Mouse (Mus musculus): ENCODE results near the gene Vmac. TPM values are rescaled to one million over a fixed set of nuclear protein-coding genes. Genes with fewer than 3 reads are reported as not detected.

Vmac gene
- total RNA-seq, 2 experiments from 2014 or later: 16.8 to 24.2 TPM

DNA sequence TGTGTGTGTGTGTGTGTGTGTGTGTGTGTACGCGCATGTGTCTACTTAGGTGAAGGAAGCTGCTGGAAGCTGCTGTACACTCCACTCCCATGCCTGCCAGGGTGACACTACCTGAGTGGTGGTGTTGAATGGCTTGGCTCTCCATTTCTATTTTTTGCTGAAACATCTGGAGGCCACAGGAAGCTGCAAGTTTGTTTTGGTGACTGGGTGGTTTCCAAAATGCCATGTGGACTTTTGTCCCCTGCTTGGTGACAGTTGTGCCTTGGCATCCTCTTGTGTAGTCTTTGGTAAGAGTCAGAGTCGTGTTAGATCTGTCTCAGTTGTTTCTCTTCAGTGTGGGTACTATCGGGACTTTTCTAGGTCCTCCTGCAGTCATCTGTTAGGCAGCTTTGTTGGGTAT, 31.0 kb downstream of the Vmac start:
- DNase-seq: no peak

DNA sequence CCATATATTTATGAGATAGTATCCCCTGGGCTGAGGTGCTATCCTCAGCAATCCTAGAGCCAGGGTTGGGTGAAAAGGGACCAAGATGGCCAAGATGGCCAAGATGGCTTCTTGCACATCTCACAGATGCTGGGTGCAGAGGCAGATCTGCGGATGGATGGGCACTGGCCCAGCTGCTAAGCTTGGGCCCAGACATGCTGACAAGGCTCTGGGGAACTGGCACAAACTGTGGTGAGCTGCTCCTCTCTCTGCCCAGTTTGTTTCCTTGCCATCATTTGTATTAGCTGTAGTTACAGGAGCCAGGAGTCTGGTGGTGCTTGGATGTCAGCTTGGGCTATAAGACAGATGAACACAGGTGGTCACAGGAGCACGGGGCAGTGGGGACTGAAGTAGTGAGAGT, 33.2 kb downstream of the Vmac start:
- no peak for DNase-seq

DNA sequence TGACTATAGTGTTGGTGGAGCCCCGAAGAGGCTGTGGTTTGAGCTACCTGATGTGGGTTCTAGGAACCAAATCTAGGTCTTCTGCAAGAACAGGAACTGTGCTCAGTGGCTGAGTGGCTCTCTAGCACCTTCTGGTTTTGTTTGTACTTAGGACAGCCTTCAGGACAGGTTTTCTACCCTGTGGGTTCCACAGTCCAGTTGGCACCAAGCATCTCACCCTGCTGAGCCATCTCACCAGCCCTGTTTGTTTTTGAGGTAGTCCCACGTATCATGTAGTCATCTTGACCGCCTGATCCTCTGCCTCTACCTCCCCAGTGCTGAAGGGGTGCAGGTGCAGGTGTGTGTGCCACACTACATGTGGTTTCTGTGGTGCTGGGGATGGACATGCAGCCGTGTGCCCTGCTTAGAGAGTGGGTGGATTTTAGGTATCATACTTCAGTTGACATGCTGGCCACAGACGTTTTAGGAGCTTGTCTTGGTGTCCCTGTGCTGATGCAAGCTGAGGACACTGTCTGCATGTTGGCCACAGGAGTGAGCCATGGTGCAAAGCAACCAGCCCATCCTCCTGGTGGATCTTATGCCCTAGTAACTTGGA, 34.2 kb downstream of the Vmac start:
- no peak for DNase-seq

DNA sequence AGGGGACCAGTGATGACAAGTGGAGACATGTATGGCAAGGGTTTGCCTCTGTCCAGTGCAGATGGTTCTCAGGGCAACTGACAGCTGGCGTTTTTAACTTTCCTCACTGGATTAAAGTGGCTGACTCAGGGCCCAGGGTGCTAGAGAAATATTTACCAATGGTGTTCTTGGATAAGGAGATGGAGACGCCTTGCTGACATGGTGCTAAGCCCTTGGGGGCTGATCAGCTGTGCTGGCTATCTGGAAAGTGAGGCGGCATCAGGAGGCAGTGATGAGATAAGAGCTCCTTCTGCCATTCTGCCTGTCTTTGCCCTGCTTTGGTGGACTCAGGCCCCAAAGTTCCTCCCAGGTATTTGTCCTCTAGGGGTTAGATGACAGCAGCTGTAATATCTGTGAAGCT, 34.9 kb downstream of the Vmac start:
- DNase-seq: no peak

DNA sequence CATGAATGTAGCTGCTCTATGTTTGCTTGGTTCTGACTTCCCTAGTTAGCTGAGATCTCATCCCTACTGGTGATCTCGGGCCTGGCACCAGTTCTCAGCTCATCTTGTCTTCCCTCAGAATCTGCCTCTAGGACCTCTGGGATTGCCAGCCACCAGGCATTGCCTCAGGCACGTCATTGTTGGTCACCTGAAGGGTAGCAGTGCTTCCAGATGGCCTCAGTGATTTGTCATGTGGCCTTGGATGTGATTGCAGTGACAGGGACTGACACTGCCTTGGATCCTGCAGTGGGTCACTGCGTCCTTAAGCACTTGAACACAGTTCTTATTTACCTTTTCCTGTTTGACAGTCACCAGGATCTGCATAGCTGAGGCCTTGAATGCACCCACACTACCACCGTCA, 36.0 kb downstream of the Vmac start:
- no peak for DNase-seq

DNA sequence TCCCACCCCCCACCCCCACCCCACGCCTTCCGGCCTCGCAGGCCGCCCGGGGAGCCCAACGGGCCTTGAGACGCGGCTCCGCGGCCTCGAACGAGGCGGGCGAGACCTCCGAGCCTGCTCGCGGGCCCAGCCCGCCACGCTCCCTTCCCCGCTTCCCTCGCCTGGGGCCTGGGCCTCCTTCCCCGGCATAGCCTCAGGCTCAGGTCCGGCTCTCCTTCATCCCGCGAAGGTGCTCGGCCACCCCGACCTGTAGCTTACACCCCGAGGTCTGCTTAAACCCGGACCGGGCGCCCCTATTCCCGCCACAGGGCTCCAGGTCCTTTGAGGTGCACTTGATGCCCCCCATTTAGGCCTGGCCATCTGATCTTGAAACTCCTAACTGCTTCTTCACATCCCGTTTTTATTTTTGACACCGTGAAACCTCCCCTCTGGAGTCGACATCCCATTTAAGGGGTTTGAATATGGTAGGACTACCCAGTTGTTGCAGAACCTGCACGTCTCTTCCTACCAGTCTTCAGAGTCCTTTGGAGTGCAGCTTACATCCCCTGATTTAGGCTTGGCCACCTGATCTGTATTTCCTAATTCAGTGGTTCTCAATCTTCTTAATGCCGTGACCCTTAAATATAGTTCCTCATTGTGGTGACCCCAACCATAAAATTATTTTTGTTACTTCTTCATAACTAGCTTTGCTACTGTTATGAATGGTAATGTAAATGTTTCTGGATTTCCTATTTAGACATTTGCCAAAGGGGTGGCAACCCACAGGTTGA, 44.0 kb downstream of the Vmac start:
- peak; percentile 52 for DNase-seq

DNA sequence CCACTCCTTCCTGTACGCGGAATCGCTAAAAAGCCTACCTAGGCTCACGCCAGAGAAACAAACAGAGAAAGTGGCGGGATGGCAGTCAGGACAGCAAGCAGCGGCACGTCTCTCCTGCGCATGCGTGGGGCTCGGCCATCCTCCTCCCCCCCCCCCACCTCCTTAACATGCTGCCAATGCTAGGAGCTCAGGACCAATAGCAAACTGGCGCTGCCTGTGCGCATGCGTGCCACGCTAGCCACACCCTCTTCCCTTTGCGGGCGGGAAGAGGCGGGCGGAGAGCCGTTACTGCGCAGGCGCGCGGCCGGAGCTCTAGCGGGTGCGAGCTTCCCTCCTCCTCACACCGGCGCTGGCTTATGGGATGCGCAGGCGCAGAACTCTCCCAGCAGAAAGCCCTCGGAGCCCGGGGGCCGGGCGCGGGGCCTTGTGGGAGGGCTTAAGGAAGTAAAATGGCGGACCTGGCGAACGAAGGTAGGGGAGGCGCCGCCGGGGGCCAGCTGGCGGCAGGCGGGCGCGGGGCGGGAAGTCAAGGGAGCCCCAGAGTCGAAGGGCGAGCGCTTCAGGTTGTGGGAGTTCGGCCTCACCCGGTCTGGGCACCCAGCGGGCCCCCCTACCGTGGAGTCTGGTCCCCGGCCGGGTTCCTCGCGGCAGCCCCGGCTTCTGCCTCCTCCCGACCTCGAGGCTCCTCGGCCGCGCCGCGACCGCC, 44.7 kb downstream of the Vmac start, which contains the start of gene Ranbp3:
Ranbp3 (plus strand) TSS at position 354 of the 706 bp plus-strand sequence.
- peak; percentile 99 for DNase-seq

DNA sequence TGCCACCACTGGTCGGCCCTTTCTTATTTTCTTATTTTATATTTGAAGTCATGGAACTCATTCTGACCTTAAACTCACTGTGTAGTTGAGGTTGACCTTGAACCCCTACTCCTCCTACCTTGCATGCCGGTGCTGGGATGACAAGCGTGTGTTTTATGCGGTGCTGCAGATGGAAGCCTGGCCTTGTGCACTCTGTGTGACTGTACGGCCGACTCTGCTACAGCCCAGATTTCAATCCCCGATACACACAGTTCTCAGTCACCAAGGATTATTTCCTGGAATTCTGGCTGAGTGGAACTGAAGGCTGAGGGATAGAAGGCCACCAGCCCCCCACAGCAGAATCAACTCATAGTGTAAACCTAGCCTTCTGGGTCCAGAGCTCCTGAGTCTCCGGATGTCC, 48.1 kb downstream of the Vmac start:
- DNase-seq: no peak

DNA sequence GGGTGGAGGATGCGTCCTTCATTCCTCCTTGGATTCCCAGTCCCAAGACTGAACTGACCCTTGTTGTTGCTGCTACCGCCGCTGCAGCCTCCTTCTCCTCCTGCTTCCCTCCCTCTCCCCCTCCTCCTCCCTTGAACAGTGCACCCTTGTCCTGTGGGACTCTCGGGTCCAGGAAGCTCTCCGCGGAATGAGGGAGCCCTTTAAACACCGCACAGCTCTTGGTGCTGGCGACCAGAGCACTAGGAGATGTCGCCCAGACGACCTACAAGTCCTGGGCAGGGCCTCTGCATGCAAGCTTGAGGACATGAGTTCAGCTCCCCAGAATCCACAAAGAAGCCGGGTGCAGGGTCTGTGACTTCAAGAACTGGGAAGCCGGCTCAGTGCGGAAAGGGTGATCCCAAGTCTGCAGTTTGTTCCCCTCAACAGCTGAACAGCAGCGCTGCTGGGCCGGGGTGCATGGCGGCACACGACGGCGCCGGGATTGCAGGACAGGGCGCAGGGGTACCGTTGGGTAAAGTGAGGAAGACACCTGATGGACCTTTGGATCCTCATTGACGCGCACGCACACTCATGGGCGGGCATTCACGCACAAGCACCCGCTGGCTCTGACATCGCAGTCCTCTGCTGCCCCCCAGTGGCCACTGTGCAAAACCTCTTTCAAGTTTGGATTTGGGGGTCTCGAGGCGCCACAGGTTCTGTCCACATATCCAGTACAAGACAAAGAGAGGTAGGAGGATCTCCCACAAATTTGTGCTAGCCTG, 49.3 kb downstream of the Vmac start:
- peak; percentile 91 for DNase-seq

DNA sequence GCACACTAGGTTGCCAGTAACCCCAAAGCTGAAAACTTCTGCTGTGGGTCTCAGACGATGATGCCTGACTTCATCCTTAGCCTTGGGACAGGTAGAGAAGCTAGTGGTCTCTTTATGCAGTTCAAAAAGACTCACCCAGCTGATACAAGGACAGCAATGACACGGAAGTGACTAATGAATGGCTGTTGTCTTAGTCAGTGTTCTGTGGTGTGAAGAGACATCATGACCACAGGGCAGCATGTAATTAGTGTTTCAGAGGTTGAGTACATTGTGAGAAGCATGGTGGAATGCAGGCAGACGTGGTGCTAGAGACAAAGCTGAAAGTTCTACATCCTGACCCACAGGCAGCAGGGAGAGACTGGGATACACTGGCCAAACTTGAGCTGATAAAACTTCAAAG, 50.2 kb downstream of the Vmac start:
- no peak for DNase-seq

DNA sequence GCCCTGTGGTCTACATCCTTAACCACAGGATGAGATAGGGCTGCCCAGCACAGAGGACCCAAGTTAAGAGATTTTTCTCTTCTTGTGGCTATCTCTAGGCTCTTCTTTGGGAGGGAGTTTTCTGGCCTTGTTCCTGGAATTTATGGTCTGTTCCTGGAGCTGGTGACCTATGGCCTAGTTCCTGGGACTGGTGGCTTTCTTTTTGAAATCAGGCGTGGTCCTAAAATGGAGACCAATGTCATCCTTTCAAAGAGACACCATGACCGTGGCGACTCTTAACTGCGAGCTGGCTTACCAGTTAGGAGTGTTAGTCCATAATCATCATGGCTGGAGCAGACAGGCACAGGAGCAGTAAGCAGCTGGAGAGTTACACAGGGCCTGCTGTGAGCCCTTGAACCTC, 51.4 kb downstream of the Vmac start:
- DNase-seq: no peak

DNA sequence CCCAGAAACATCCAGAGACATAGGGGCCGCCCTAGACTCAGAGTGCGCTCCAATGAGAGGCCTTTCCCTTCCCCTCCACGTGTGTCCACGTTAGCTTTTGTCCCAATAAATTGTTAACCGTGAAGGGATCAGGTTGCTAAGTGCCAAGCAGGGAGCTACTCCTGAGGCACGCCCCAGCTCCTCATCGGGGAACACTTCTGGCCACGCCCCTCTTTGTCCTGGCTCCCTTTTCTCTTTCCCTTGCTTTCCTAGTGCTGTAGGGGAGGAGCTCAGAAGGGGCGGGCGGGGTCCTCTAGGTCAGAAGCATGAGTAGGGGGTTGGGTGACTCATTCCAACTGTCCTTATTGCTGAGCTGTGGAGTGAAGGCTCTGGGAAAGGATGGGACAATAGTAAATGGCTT, 53.5 kb downstream of the Vmac start:
- DNase-seq: no peak

Other genes with a start within 250 kb of the Vmac start
- 100 to 1,000 TPM in 1 of 2 experiments, 10 to 100 TPM in 1; 77.1 to 106 TPM for gene Ptprs, start 241.5 kb downstream of the Vmac start, total RNA-seq (2021)
- gene Znrf4, start 205.6 kb downstream of the Vmac start, total RNA-seq (2021): not detected
- under 1 TPM; 0.69 to 0.70 TPM for gene Gm20219, start 163.6 kb downstream of the Vmac start, total RNA-seq (2021)
- gene Safb2, start 133.4 kb downstream of the Vmac start, total RNA-seq (2021): 100 to 1,000 TPM in 1 of 2 experiments, 10 to 100 TPM in 1; 79.8 to 124 TPM
- gene Safb, start 133.2 kb downstream of the Vmac start, total RNA-seq (2021): 100 to 1,000 TPM in 1 of 2 experiments, 10 to 100 TPM in 1; 92.1 to 113 TPM
- 100 to 1,000 TPM; 468 to 485 TPM for gene 2410015M20Rik, start 108.3 kb downstream of the Vmac start, total RNA-seq (2021)
- gene Rpl36, start 104.6 kb downstream of the Vmac start, total RNA-seq (2021): 1,000 to 10,000 TPM; 1,095 to 1,101 TPM
- 100 to 1,000 TPM; 229 to 256 TPM for gene Lonp1, start 91.1 kb downstream of the Vmac start, total RNA-seq (2021)
- 1 to 10 TPM in 1 of 2 experiments, under 1 TPM in 1; 0.66 to 1.1 TPM for gene Catsperd, start 89.9 kb downstream of the Vmac start, total RNA-seq (2021)
- 10 to 100 TPM; 56.6 to 62.0 TPM for gene Ranbp3, start 44.7 kb downstream of the Vmac start, total RNA-seq (2021)
- gene Ndufa11, start 255 bp downstream of the Vmac start, total RNA-seq (2021): 100 to 1,000 TPM; 432 to 465 TPM
- gene Nrtn, start 39.5 kb upstream of the Vmac start, total RNA-seq (2021): 1 to 10 TPM; 5.9 to 6.3 TPM
- 10 to 100 TPM; 27.6 to 34.5 TPM for gene Dus3l, start 46.7 kb upstream of the Vmac start, total RNA-seq (2021)
- gene Prr22, start 52.2 kb upstream of the Vmac start, total RNA-seq (2021): under 1 TPM; 0.27 to 0.42 TPM
- gene Rfx2, start 113.0 kb upstream of the Vmac start, total RNA-seq (2021): 1 to 10 TPM; 5.5 to 5.7 TPM
- under 1 TPM in 1 of 2 experiments, not detected in 1; 0.12 TPM for gene Acsbg2, start 156.4 kb upstream of the Vmac start, total RNA-seq (2021)
- gene 1700061G19Rik, start 157.5 kb upstream of the Vmac start, total RNA-seq (2021): 1 to 10 TPM; 1.2 to 2.6 TPM
- 10 to 100 TPM; 27.9 to 33.6 TPM for gene Mllt1, start 217.4 kb upstream of the Vmac start, total RNA-seq (2021)

Measured in adrenal gland, postnatal 10 days (tissue).